Mouse (Mus musculus): ENCODE measurements around the gene Slc47a1. TPM values are rescaled to one million over a fixed set of nuclear protein-coding genes. Genes with fewer than 3 reads are reported as not detected.
"Not testable (repeated sequence)": the region's sequence is repeated elsewhere in the genome, so short reads cannot be mapped to it uniquely, and the experiment has no call there.

Slc47a1 gene
- polyA plus RNA-seq, 1 experiment from 2014 or later: 2.9 TPM

DNA sequence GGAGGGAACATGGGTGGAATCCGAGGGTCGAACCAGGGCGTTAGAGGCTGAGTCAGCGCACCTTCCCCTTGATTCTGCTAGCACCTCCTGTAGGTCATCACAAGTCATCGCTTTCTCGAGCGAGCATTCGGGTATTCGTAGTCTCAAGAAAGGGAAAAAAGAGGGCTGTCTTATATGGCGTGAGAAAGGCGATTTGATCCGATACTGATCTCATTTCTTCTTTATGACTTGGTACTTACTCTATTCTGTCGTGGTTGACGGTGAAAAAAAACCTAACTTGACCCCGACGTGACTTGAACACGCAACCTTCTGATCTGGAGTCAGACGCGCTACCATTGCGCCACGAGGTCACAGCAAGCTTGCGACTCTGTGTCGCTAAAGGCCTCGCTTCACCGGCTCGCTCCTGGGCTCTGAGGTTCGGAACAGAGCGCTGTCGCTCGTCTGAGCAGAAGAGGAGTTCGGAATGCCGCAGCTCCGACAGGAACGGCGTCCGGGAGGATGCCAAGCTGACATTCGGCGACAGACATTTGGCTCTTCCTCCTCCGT, 29.6 kb upstream of the Slc47a1 start:
- TF ChIP-seq EP300 (IDR thresholded peaks at IDR 0.05): no peak
- TF ChIP-seq CTCF (IDR thresholded peaks at IDR 0.05): peak; percentile 57
- Histone ChIP-seq H3K4me1 (ENCODE audit: insufficient read depth, low read depth, low read length) (no peaks in the 10 kb centered on the region), H3K9me3 (ENCODE audit: low read length) (no peaks in the 10 kb centered on the region), H3K36me3 (ENCODE audit: insufficient read depth, low read length) (no peaks in the 10 kb centered on the region), H3K4me2 (replicated peaks; ENCODE audit: low read depth, low read length) (peak overlapping the region; percentile 59), H3K4me3 (ENCODE audit: low read depth, low read length) (peak overlapping the region; percentile 76), H3K27ac (ENCODE audit: low read length) (peak overlapping the region; percentile 97), H3K27me3 (replicated peaks; ENCODE audit: insufficient read depth, low read length) (no peaks in the 10 kb centered on the region), H3K9ac (replicated peaks; ENCODE audit: low read depth) (peak overlapping the region; percentile 65)
- 3% methylated on average over 39 of the region's 39 CpGs for WGBS
- ATAC-seq (peak; percentile 88), DNase-seq (ENCODE audit: low spot score) (peak; percentile 82)

DNA sequence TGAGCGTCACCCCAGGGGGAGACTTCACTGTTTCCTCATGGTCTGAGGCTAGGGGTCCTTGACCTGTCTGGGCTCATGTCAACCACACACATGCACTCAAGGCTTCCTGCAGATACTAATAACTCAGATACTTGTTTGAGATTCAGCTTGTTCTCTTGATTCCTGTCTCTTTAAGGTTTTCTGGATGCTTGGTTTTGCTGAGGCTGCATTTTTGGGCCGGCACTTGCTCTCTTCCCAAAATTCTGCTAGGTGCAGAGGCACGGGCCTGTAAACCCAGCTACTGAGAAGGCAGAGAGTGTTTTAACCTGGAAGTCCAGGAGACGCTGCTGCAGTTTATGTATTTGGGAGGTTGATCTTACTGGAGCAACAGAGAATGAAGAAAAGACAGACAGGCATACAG, 23.6 kb upstream of the Slc47a1 start:
- H3K9ac ChIP-seq (replicated peaks; ENCODE audit: low read depth): no peak overlapping the region
- no peak overlapping the region for H3K4me2 ChIP-seq (replicated peaks; ENCODE audit: low read depth, low read length)
- no peak for ATAC-seq
- no peaks in the 10 kb centered on the region for H3K4me1 ChIP-seq (ENCODE audit: insufficient read depth, low read depth, low read length)
- H3K27me3 ChIP-seq (replicated peaks; ENCODE audit: insufficient read depth, low read length): no peaks in the 10 kb centered on the region
- TF ChIP-seq EP300 (IDR thresholded peaks at IDR 0.05) (no peak), CTCF (IDR thresholded peaks at IDR 0.05) (no peak)
- no peak overlapping the region for H3K27ac ChIP-seq (ENCODE audit: low read length)
- no peaks in the 10 kb centered on the region for H3K36me3 ChIP-seq (ENCODE audit: insufficient read depth, low read length)
- no peak overlapping the region for H3K4me3 ChIP-seq (ENCODE audit: low read depth, low read length)
- H3K9me3 ChIP-seq (ENCODE audit: low read length): no peaks in the 10 kb centered on the region
- DNase-seq (ENCODE audit: low spot score): no peak
- 82% methylated on average over 4 of the region's 4 CpGs for WGBS

DNA sequence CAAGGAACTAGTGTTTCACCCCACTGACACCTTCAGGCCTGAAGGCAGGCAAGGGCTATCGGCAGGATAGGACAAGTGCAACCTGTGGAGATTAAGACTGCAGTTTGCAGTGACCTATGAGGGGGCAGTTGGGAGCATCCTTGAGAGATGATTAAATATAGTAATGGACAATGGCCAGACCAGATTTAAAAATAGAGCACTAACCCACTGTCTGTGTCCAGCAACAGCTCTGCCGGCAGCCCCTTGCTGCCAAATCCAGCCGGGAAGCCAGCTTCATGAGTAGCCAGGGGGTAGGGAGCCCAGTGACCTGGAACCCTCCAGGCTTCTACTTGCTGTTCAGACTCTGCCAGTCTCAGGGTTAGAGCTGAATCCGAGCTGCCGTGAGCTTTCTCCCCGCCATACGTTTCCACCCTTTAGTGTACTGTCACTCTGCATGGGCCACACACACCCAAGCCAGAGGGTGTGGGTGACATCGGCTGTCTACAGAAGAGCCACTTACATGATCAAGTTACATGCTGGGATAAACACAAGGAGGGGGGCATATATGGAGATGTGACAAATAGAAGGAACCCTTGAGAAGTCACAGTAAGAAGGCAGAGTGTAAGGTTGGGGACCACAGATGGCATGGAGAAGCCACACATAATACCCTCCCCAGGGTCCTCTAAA, 22.7 kb upstream of the Slc47a1 start:
- 54% methylated on average over 8 of the region's 8 CpGs for WGBS
- no peak overlapping the region for H3K9ac ChIP-seq (replicated peaks; ENCODE audit: low read depth)
- no peak for ATAC-seq
- no peaks in the 10 kb centered on the region for H3K9me3 ChIP-seq (ENCODE audit: low read length)
- no peaks in the 10 kb centered on the region for H3K36me3 ChIP-seq (ENCODE audit: insufficient read depth, low read length)
- H3K4me2 ChIP-seq (replicated peaks; ENCODE audit: low read depth, low read length): no peak overlapping the region
- no peak overlapping the region for H3K4me3 ChIP-seq (ENCODE audit: low read depth, low read length)
- no peak for DNase-seq (ENCODE audit: low spot score)
- no peak for TF ChIP-seq EP300 (IDR thresholded peaks at IDR 0.05)
- TF ChIP-seq CTCF (IDR thresholded peaks at IDR 0.05): no peak
- H3K4me1 ChIP-seq (ENCODE audit: insufficient read depth, low read depth, low read length): no peaks in the 10 kb centered on the region
- H3K27ac ChIP-seq (ENCODE audit: low read length): no peak overlapping the region
- H3K27me3 ChIP-seq (replicated peaks; ENCODE audit: insufficient read depth, low read length): no peaks in the 10 kb centered on the region

DNA sequence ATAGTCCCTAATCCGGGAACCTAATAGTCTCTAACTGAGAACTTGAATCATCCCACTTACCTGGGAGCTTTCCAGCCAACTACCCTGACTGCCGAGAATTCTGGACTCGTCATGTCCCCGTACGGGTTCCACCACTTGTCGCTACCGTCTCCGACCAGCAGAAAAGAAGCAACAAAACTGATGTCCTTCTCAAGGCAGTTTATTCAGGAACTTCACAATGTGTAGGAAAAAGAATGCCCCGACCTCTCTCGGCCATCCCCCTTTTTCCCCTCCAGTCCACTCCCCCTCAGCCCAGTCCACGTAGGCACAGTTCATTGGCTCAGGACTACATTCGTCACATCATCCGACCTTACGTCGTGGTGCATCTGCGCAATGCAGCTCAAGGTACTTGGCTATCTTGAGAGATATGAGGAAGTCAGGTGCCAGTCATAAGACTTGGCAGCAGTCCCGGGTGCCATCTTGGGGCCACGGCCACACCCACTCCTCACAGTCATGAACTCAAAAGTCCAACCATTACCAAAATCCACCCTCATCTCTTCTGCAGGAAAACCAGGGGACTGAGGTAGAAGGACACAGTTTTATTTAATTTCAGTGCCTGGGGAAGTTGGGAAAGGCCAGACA, 19.4 kb upstream of the Slc47a1 start:
- not testable (repeated sequence) for H3K27ac ChIP-seq (ENCODE audit: low read length); H3K4me3 ChIP-seq (ENCODE audit: low read depth, low read length); ATAC-seq; DNase-seq (ENCODE audit: low spot score); H3K4me1 ChIP-seq (ENCODE audit: insufficient read depth, low read depth, low read length); H3K9me3 ChIP-seq (ENCODE audit: low read length); H3K27me3 ChIP-seq (replicated peaks; ENCODE audit: insufficient read depth, low read length); H3K9ac ChIP-seq (replicated peaks; ENCODE audit: low read depth); H3K36me3 ChIP-seq (ENCODE audit: insufficient read depth, low read length); H3K4me2 ChIP-seq (replicated peaks; ENCODE audit: low read depth, low read length)
- 96% methylated on average over 17 of the region's 18 CpGs for WGBS

DNA sequence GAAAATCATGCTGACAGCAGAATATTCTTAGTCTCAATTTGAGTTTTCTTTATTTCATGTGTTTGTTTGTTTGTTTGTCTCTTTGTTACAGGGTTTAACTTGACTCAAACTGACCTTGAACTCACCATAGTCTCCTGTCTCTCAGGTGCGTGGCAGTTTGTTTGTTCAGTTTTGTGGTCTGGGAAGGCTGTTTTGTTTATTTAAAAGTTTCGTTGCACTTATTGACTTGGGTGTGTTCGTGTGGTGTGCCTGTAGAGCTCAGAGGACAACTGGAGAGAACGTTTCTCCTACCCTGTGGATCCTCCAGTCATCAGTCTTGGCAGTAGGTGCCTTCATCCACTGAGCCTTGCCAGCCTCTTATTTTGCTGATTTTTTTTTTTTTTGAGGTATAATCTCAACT, 10.8 kb upstream of the Slc47a1 start:
- ATAC-seq: no peak
- Histone ChIP-seq H3K27me3 (replicated peaks; ENCODE audit: insufficient read depth, low read length) (no peaks in the 10 kb centered on the region), H3K9ac (replicated peaks; ENCODE audit: low read depth) (no peak overlapping the region), H3K9me3 (ENCODE audit: low read length) (no peaks in the 10 kb centered on the region), H3K4me3 (ENCODE audit: low read depth, low read length) (no peak overlapping the region), H3K27ac (ENCODE audit: low read length) (no peak overlapping the region), H3K4me1 (ENCODE audit: insufficient read depth, low read depth, low read length) (no peaks in the 10 kb centered on the region), H3K4me2 (replicated peaks; ENCODE audit: low read depth, low read length) (no peak overlapping the region), H3K36me3 (ENCODE audit: insufficient read depth, low read length) (no peaks in the 10 kb centered on the region)
- TF ChIP-seq CTCF (IDR thresholded peaks at IDR 0.05) (no peak), EP300 (IDR thresholded peaks at IDR 0.05) (no peak)
- DNase-seq (ENCODE audit: low spot score): no peak
- 53% methylated on average over 4 of the region's 4 CpGs for WGBS

DNA sequence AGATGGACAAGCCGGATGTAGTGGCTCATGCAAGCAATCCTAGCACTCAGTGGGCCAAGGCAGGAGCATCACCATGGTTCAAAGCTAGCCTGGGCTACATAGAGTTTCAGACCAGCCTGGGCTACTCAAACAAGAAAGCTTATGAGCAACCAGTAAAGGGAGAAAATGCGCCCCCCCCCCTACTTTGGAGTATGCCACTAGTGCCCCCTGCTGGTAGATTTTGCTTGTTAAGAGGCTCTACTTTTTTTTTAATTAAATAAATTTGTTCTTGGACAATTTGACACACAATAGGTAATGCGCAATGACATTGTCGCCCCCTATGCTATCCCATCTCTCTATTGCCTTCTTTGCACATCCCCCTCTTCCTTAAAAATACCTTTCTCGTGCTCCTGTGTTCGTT, 9.9 kb upstream of the Slc47a1 start:
- ATAC-seq (no peak), DNase-seq (ENCODE audit: low spot score) (peak; percentile 56)
- Histone ChIP-seq H3K27me3 (replicated peaks; ENCODE audit: insufficient read depth, low read length) (no peaks in the 10 kb centered on the region), H3K27ac (ENCODE audit: low read length) (no peak overlapping the region), H3K4me2 (replicated peaks; ENCODE audit: low read depth, low read length) (no peak overlapping the region), H3K4me1 (ENCODE audit: insufficient read depth, low read depth, low read length) (no peaks in the 10 kb centered on the region), H3K36me3 (ENCODE audit: insufficient read depth, low read length) (no peaks in the 10 kb centered on the region), H3K9me3 (ENCODE audit: low read length) (no peaks in the 10 kb centered on the region), H3K9ac (replicated peaks; ENCODE audit: low read depth) (no peak overlapping the region), H3K4me3 (ENCODE audit: low read depth, low read length) (no peak overlapping the region)
- WGBS: 53% methylated on average over 6 of the region's 6 CpGs
- TF ChIP-seq EP300 (IDR thresholded peaks at IDR 0.05): no peak
- TF ChIP-seq CTCF (IDR thresholded peaks at IDR 0.05): peak; percentile 71
